Comparison of ENCODE assay signal across 21 mouse cellular contexts in the genomic region with DNA sequence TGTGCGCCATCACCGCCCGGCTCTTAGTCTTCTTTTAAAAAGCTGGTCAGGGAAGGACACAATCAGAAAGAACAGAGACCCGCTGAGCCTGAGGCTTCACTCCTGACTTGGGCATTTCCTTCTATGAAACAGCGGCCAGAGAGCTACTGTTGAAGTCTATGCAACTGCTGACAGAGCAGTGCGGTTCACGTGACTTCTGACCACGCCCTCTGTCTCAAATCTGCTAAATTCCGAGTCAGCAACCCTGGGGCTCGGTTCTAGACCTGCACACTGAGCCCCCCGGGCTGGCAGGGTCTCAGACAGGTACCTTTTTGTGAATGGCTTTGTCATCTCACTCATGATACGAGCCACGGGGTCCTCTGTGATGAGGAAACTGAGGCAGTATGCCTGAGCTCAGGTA. TPM values are rescaled to one million over a fixed set of nuclear protein-coding genes. Genes with fewer than 3 reads are reported as not detected.
DNase-seq lines count a peak whose midpoint lies in the region; ATAC-seq and TF ChIP-seq lines count a peak whose summit lies in the region.
"Had no signal": no experiment of that assay in that cellular context is flagged by ENCODE, and none has a peak within 500 bp of the region (broad histone marks: within the 10 kb centered on the region; RNA-seq: fewer than 3 reads in every experiment).

No protein-coding gene starts in this region.

- DNase-seq in kidney, adult 9 months: peak; percentile 41
- DNase-seq in ES-CJ7 (ENCODE audit: low read depth, low spot score): peak; percentile 79
- peak; percentile 44 to 52 for DNase-seq in kidney, postnatal 25 days
- no peak for DNase-seq in embryo, embryonic 10.5 days (ENCODE audit: low spot score)
- DNase-seq: cerebellum, adult 8-10 months; left cerebral cortex, postnatal 4 days; lung, adult 2 months; thymus, adult 2 months had no signal

- H3K4me2 ChIP-seq in kidney, embryonic 16.5 days (replicated peaks; ENCODE audit: low read depth, low read length): no peak overlapping the region
- no peak overlapping the region for H3K4me2 ChIP-seq in midbrain, embryonic 13.5 days (replicated peaks)
- H3K4me2 ChIP-seq: heart, embryonic 13.5 days; hindbrain, embryonic 15.5 days; intestine, embryonic 15.5 days; liver, embryonic 11.5 days; midbrain, embryonic 15.5 days had no signal

- no peaks in the 10 kb centered on the region for H3K4me1 ChIP-seq in kidney, embryonic 16.5 days (ENCODE audit: insufficient read depth, low read length)
- peaks cover 67% of the 10 kb centered on the region for H3K4me1 ChIP-seq in E14TG2a.4 (replicated peaks; ENCODE audit: low read depth, low read length)
- no peaks in the 10 kb centered on the region for H3K4me1 ChIP-seq in midbrain, embryonic 13.5 days (replicated peaks)
- H3K4me1 ChIP-seq: embryonic facial prominence, embryonic 10.5 days; hindbrain, embryonic 15.5 days; midbrain, embryonic 15.5 days had no signal

- WGBS in kidney, embryonic 16.5 days: 82% methylated on average over 13 of the region's 13 CpGs
- 75% methylated on average over 13 of the region's 13 CpGs for WGBS in midbrain, embryonic 13.5 days

- H3K4me3 ChIP-seq in kidney, embryonic 16.5 days (ENCODE audit: low read length): no peak overlapping the region
- H3K4me3 ChIP-seq in E14TG2a.4 (replicated peaks; ENCODE audit: low read length): peak overlapping the region; percentile 62
- no peak overlapping the region for H3K4me3 ChIP-seq in midbrain, embryonic 13.5 days (replicated peaks)
- H3K4me3 ChIP-seq: embryonic facial prominence, embryonic 10.5 days; heart, embryonic 13.5 days; hindbrain, embryonic 15.5 days; intestine, embryonic 15.5 days; midbrain, embryonic 15.5 days; myocyte had no signal

- no peaks in the 10 kb centered on the region for H3K36me3 ChIP-seq in kidney, embryonic 16.5 days (ENCODE audit: insufficient read depth, low read length)
- no peaks in the 10 kb centered on the region for H3K36me3 ChIP-seq in E14TG2a.4 (ENCODE audit: insufficient read depth, low read length)
- H3K36me3 ChIP-seq in midbrain, embryonic 13.5 days: no peaks in the 10 kb centered on the region
- H3K36me3 ChIP-seq: embryonic facial prominence, embryonic 10.5 days; hindbrain, embryonic 15.5 days; intestine, embryonic 15.5 days; midbrain, embryonic 15.5 days had no signal

- no peak overlapping the region for H3K27ac ChIP-seq in kidney, embryonic 16.5 days (ENCODE audit: low read length)
- H3K27ac ChIP-seq in midbrain, embryonic 13.5 days: no peak overlapping the region
- H3K27ac ChIP-seq: embryonic facial prominence, embryonic 10.5 days; heart, embryonic 13.5 days; hindbrain, embryonic 15.5 days; intestine, embryonic 15.5 days; midbrain, embryonic 15.5 days had no signal

- no peaks in the 10 kb centered on the region for H3K27me3 ChIP-seq in kidney, embryonic 16.5 days (ENCODE audit: insufficient read depth, low read length)
- no peaks in the 10 kb centered on the region for H3K27me3 ChIP-seq in E14TG2a.4 (ENCODE audit: insufficient read depth, low read length)
- no peaks in the 10 kb centered on the region for H3K27me3 ChIP-seq in midbrain, embryonic 13.5 days
- H3K27me3 ChIP-seq: heart, embryonic 13.5 days; hindbrain, embryonic 15.5 days; intestine, embryonic 15.5 days; midbrain, embryonic 15.5 days had no signal

- H3K9ac ChIP-seq in kidney, embryonic 16.5 days (replicated peaks; ENCODE audit: low read length): no peak overlapping the region
- H3K9ac ChIP-seq in midbrain, embryonic 13.5 days (replicated peaks): no peak overlapping the region
- H3K9ac ChIP-seq: heart, embryonic 13.5 days; hindbrain, embryonic 15.5 days; intestine, embryonic 15.5 days; midbrain, embryonic 15.5 days had no signal

- TF ChIP-seq CTCF in E14TG2a.4 (conservative IDR thresholded peaks at IDR 0.05; ENCODE audit: low read length): no peak

- no peak for ATAC-seq in kidney, embryonic 16.5 days (ENCODE audit: low FRiP score, low TSS enrichment)
- ATAC-seq in midbrain, embryonic 13.5 days: no peak
- ATAC-seq: intestine, embryonic 15.5 days; midbrain, embryonic 15.5 days had no signal

- no peaks in the 10 kb centered on the region for H3K9me3 ChIP-seq in kidney, embryonic 16.5 days (ENCODE audit: low read length)
- H3K9me3 ChIP-seq in E14TG2a.4 (ENCODE audit: low read length): no peaks in the 10 kb centered on the region
- no peaks in the 10 kb centered on the region for H3K9me3 ChIP-seq in midbrain, embryonic 13.5 days
- H3K9me3 ChIP-seq: embryonic facial prominence, embryonic 10.5 days; heart, embryonic 13.5 days; hindbrain, embryonic 15.5 days; intestine, embryonic 15.5 days; midbrain, embryonic 15.5 days had no signal

RNA-seq across cellular contexts. Expression of gene Plekhm2, which starts 7.6 kb away (rescaled TPM):
- polyA plus RNA-seq in kidney, embryonic 16.5 days (2015; fragmentation: Nextera tagmentation; extraction: Ambion mirVana): 6.4 TPM in 2 replicates
- 7.5 and 8.3 TPM in 2 replicates for polyA plus RNA-seq in midbrain, embryonic 13.5 days (2015; fragmentation: Nextera tagmentation; extraction: Ambion mirVana)

RNA-seq across cellular contexts. Expression of gene Rsc1a1, which starts 13.1 kb away (rescaled TPM):
- 0.62 TPM in 1 of 2 replicates, not detected in the other for polyA plus RNA-seq in kidney, embryonic 16.5 days (2015; fragmentation: Nextera tagmentation; extraction: Ambion mirVana)
- 0.48 TPM in 1 of 2 replicates, not detected in the other for polyA plus RNA-seq in midbrain, embryonic 13.5 days (2015; fragmentation: Nextera tagmentation; extraction: Ambion mirVana)
- polyA plus RNA-seq: intestine, embryonic 15.5 days; liver, embryonic 11.5 days had no signal

RNA-seq across cellular contexts. Expression of gene Slc25a34, which starts 48.7 kb away (rescaled TPM):
- 0.54 and 0.69 TPM in 2 replicates for polyA plus RNA-seq in kidney, embryonic 16.5 days (2015; fragmentation: Nextera tagmentation; extraction: Ambion mirVana)
- 0.17 and 0.19 TPM in 2 replicates for polyA plus RNA-seq in midbrain, embryonic 13.5 days (2015; fragmentation: Nextera tagmentation; extraction: Ambion mirVana)
- polyA plus RNA-seq: forebrain, embryonic 11.5 days; liver, embryonic 11.5 days; neural tube, embryonic 14.5 days had no signal

RNA-seq across cellular contexts. Expression of gene Ddi2, which starts 50.9 kb away (rescaled TPM):
- polyA plus RNA-seq in kidney, embryonic 16.5 days (2015; fragmentation: Nextera tagmentation; extraction: Ambion mirVana): 19.1 and 20.9 TPM in 2 replicates
- 15.7 and 16.6 TPM in 2 replicates for polyA plus RNA-seq in midbrain, embryonic 13.5 days (2015; fragmentation: Nextera tagmentation; extraction: Ambion mirVana)

RNA-seq across cellular contexts. Expression of gene Tmem82, which starts 53.9 kb away (rescaled TPM):
- polyA plus RNA-seq in kidney, embryonic 16.5 days (2015; fragmentation: Nextera tagmentation; extraction: Ambion mirVana): 4.3 and 5.4 TPM in 2 replicates
- 0.10 and 0.27 TPM in 2 replicates for polyA plus RNA-seq in midbrain, embryonic 13.5 days (2015; fragmentation: Nextera tagmentation; extraction: Ambion mirVana)
- polyA plus RNA-seq: C2C12 had no signal
